18 mouse cellular contexts compared by ENCODE assay signal in genomic region chr5:76176841-76177240, GRCm38 (mm10). TPM values are rescaled to one million over a fixed set of nuclear protein-coding genes. Genes with fewer than 3 reads are reported as not detected.
DNase-seq lines count a peak whose midpoint lies in the region; ATAC-seq lines count a peak whose summit lies in the region.
"Had no signal": no experiment of that assay in that cellular context is flagged by ENCODE, and none has a peak within 500 bp of the region (broad histone marks: within the 10 kb centered on the region; RNA-seq: fewer than 3 reads in every experiment).

No protein-coding gene starts in this region.

- WGBS in heart, embryonic 14.5 days = 57% methylated on average over 11 of the region's 11 CpGs
- WGBS in liver, embryonic 12.5 days (ENCODE audit: insufficient replicate concordance) = 55% methylated on average over 11 of the region's 11 CpGs
- WGBS in embryonic facial prominence, embryonic 10.5 days = 77% methylated on average over 11 of the region's 11 CpGs

- H3K27ac ChIP-seq in heart, embryonic 14.5 days (replicated peaks in 1 of 2; ENCODE audit: control insufficient read depth in 1 of 2, insufficient read depth in 1 of 2, low read depth in 2 of 2, low read length in 2 of 2) = peak overlapping the region; percentile 2 to 29; a peak in 3 of 4 replicates
- H3K27ac ChIP-seq in liver, embryonic 12.5 days = no peak overlapping the region
- peak overlapping the region; percentile 70 for H3K27ac ChIP-seq in embryonic facial prominence, embryonic 10.5 days (replicated peaks)
- H3K27ac ChIP-seq: forebrain, embryonic 12.5 days; hindbrain, embryonic 15.5 days; layer of hippocampus, adult 2 months had no signal

- ATAC-seq in heart, embryonic 14.5 days (ENCODE audit: insufficient number of reproducible peaks, insufficient read depth, low FRiP score, low read depth) = no peak
- 0 out of 2 replicates have a peak, but pooled peaks have one; percentile 37 for ATAC-seq in liver, embryonic 12.5 days

- H3K36me3 ChIP-seq in heart, embryonic 14.5 days (ENCODE audit: control insufficient read depth, insufficient read depth, low read length) = no peaks in the 10 kb centered on the region
- H3K36me3 ChIP-seq in liver, embryonic 12.5 days = no peaks in the 10 kb centered on the region
- H3K36me3 ChIP-seq in embryonic facial prominence, embryonic 10.5 days (replicated peaks) = no peaks in the 10 kb centered on the region
- H3K36me3 ChIP-seq: forebrain, embryonic 12.5 days; hindbrain, embryonic 15.5 days had no signal

- H3K9me3 ChIP-seq in heart, embryonic 14.5 days (ENCODE audit: control insufficient read depth, low read length) = no peaks in the 10 kb centered on the region
- no peaks in the 10 kb centered on the region for H3K9me3 ChIP-seq in liver, embryonic 12.5 days (replicated peaks)
- H3K9me3 ChIP-seq in embryonic facial prominence, embryonic 10.5 days = no peaks in the 10 kb centered on the region
- H3K9me3 ChIP-seq: forebrain, embryonic 12.5 days; hindbrain, embryonic 15.5 days had no signal

- no peak overlapping the region for H3K4me2 ChIP-seq in heart, embryonic 14.5 days (ENCODE audit: low read length)
- H3K4me2 ChIP-seq in liver, embryonic 12.5 days = no peak overlapping the region
- H3K4me2 ChIP-seq: forebrain, embryonic 12.5 days; hindbrain, embryonic 15.5 days had no signal

- intact Hi-C loops in heart, postnatal 25 days (cut with DNase I) = no loop called here

- peaks cover 4 to 6% of the 10 kb centered on the region in 2 experiments; a peak in 2 of 4 replicates for H3K4me1 ChIP-seq in heart, embryonic 14.5 days (ENCODE audit: control insufficient read depth in 2 of 2, insufficient read depth in 2 of 2, low read length in 2 of 2)
- peaks cover 8% of the 10 kb centered on the region for H3K4me1 ChIP-seq in liver, embryonic 12.5 days
- peaks cover 12% of the 10 kb centered on the region for H3K4me1 ChIP-seq in embryonic facial prominence, embryonic 10.5 days
- H3K4me1 ChIP-seq: forebrain, embryonic 12.5 days; hindbrain, embryonic 15.5 days had no signal

- H3K9ac ChIP-seq in heart, embryonic 14.5 days (ENCODE audit: low read length) = no peak overlapping the region
- no peak overlapping the region for H3K9ac ChIP-seq in liver, embryonic 12.5 days
- H3K9ac ChIP-seq: forebrain, embryonic 12.5 days; hindbrain, embryonic 15.5 days had no signal

- H3K4me3 ChIP-seq in heart, embryonic 14.5 days (ENCODE audit: control insufficient read depth in 1 of 2, insufficient read depth in 1 of 2, low read depth in 1 of 2, low read length in 2 of 2) = no peak overlapping the region
- no peak overlapping the region for H3K4me3 ChIP-seq in liver, embryonic 12.5 days
- no peak overlapping the region for H3K4me3 ChIP-seq in embryonic facial prominence, embryonic 10.5 days
- H3K4me3 ChIP-seq: forebrain, embryonic 12.5 days; hindbrain, embryonic 15.5 days; layer of hippocampus, adult 2 months had no signal

- no peaks in the 10 kb centered on the region for H3K27me3 ChIP-seq in heart, embryonic 14.5 days (ENCODE audit: control insufficient read depth, insufficient read depth, low read length)
- peaks cover 4% of the 10 kb centered on the region for H3K27me3 ChIP-seq in liver, embryonic 12.5 days (replicated peaks)
- H3K27me3 ChIP-seq in embryonic facial prominence, embryonic 10.5 days (replicated peaks; ENCODE audit: low read depth, poor library complexity, severe bottlenecking) = no peaks in the 10 kb centered on the region
- H3K27me3 ChIP-seq: forebrain, embryonic 12.5 days; hindbrain, embryonic 15.5 days had no signal

- DNase-seq in embryo, embryonic 11 days = peak; percentile 21
- no peak for DNase-seq in embryo, embryonic 9.5 days (ENCODE audit: extremely low spot score)
- no peak for DNase-seq in heart, postnatal 25 days (ENCODE audit: low spot score)
- no peak for DNase-seq in liver
- DNase-seq in embryonic facial prominence, embryonic 10.5 days (ENCODE audit: low spot score) = no peak
- DNase-seq in T-cell, adult 2 months (ENCODE audit: low spot score) = no peak
- DNase-seq: adrenal gland, adult 8-10 months; cerebellum, adult 9-11 months; kidney, adult 18-20 months; kidney, postnatal 14 days; layer of hippocampus, postnatal 36 days; right cerebral cortex, postnatal 25 days; thymus, adult 2 months had no signal

RNA-seq across cellular contexts. Expression of gene Tmem165, which starts 6.8 kb away (rescaled TPM):
- 87.4 and 101 TPM in 2 replicates for polyA plus RNA-seq in heart, embryonic 14.5 days (2014; fragmentation: Nextera tagmentation; extraction: Ambion mirVana)
- 10 to 100 TPM; 18.4 to 22.8 TPM for total RNA-seq in heart, postnatal 25 days (2021)
- 57.4 and 59.9 TPM in 2 replicates for polyA plus RNA-seq in liver, embryonic 12.5 days (2016; fragmentation: Nextera tagmentation; extraction: Ambion mirVana)
- polyA plus RNA-seq in embryonic facial prominence, embryonic 10.5 days (2016; fragmentation: Nextera tagmentation; extraction: Ambion mirVana) = 74.0 and 74.1 TPM in 2 replicates

RNA-seq across cellular contexts. Expression of gene Srd5a3, which starts 36.8 kb away (rescaled TPM):
- 22.6 and 26.9 TPM in 2 replicates for polyA plus RNA-seq in heart, embryonic 14.5 days (2014; fragmentation: Nextera tagmentation; extraction: Ambion mirVana)
- total RNA-seq in heart, postnatal 25 days (2021) = 10 to 100 TPM in 1 of 2 experiments, 1 to 10 TPM in 1; 7.9 to 10.4 TPM
- polyA plus RNA-seq in liver, embryonic 12.5 days (2016; fragmentation: Nextera tagmentation; extraction: Ambion mirVana) = 16.6 and 17.4 TPM in 2 replicates
- polyA plus RNA-seq in embryonic facial prominence, embryonic 10.5 days (2016; fragmentation: Nextera tagmentation; extraction: Ambion mirVana) = 25.1 and 26.2 TPM in 2 replicates
